Mouse (Mus musculus) heart, adult 2 months (tissue): ENCODE measurements around the gene Cdcp1. TPM values are rescaled to one million over a fixed set of nuclear protein-coding genes. Genes with fewer than 3 reads are reported as not detected.

Experiments used
- DNase-seq, 2 experiments: peaks; one replicate each; pipeline ENCODE4 v3.0.0; 2021
- H3K27ac ChIP-seq: fragments of 200-600 bp; 2 replicates; pipeline ENCODE4 v1.8.1; 2022
- H3K27me3 ChIP-seq: fragments of 200-500 bp; 2 replicates; pipeline ENCODE4 v1.6.1; 2012; ENCODE audit warnings: mild to moderate bottlenecking, low read length, inconsistent platforms, mixed read lengths; ENCODE audit not compliant: control insufficient read depth, insufficient read depth
- H3K36me3 ChIP-seq: fragments of 200-500 bp; 2 replicates; pipeline ENCODE4 v1.6.1; 2012; ENCODE audit warnings: low read length, inconsistent platforms; ENCODE audit not compliant: control insufficient read depth, insufficient read depth
- H3K4me1 ChIP-seq: fragments of 200-500 bp; 2 replicates; pipeline ENCODE4 v1.6.1; 2011; ENCODE audit warnings: low read length; ENCODE audit not compliant: control insufficient read depth, insufficient read depth
- H3K4me3 ChIP-seq: fragments of 200-600 bp; 2 replicates; pipeline ENCODE4 v1.8.1; 2022
- H3K79me2 ChIP-seq: fragments of 200-500 bp; replicated peaks from 2 replicates; pipeline ENCODE4 v1.6.1; 2012; ENCODE audit warnings: mild to moderate bottlenecking, inconsistent platforms, low read length, moderate library complexity, mixed read lengths; ENCODE audit not compliant: control insufficient read depth, insufficient read depth
- H3K9ac ChIP-seq: fragments of 200-500 bp; 2 replicates; pipeline ENCODE4 v1.6.1; 2012; ENCODE audit warnings: low read depth, mild to moderate bottlenecking, control low read depth, inconsistent platforms, low read length, mixed read lengths
- CTCF ChIP-seq: fragments of 200-600 bp; IDR thresholded peaks from 2 replicates; pipeline ENCODE4 v1.8.1; 2022; ENCODE audit warnings: antibody characterized with exemption, mild to moderate bottlenecking, moderate library complexity
- EP300 ChIP-seq: fragments of 200-500 bp; IDR thresholded peaks from 2 replicates; pipeline ENCODE4 v1.6.1; 2011; ENCODE audit warnings: low read depth, low read length, control low read depth; ENCODE audit not compliant: insufficient read depth
- POLR2A ChIP-seq: fragments of 200-500 bp; IDR thresholded peaks from 2 replicates; pipeline ENCODE4 v1.6.1; 2011; ENCODE audit warnings: mild to moderate bottlenecking, low read depth, low read length, control low read depth; ENCODE audit not compliant: insufficient read depth
- WGBS: fragments of 180-500 bp; shearing (Covaris S2); methylation state at CpG from one replicate; pipeline ENCODE4 v1.1.7; 2018; 5-methylcytosine and 5-hydroxymethylcytosine counted together
- intact Hi-C: fragments of 180-260 bp; cut with DNase I; formaldehyde crosslinking; loops from one replicate; pipeline ENCODE4 v1.15.1; 2025
- polyA plus RNA-seq: library from polyadenylated mRNA; depleted of rRNA; stranded (reverse); fragments of >200 nt; gene quantifications from 2 replicates; pipeline ENCODE4 v1.2.3, GENCODE M21; 2012
- total RNA-seq, 2 experiments: library from RNA; stranded (reverse); gene quantifications; 2 replicates each; pipeline ENCODE4 v1.2.3; 2021

Cdcp1 gene
- total and polyA plus RNA-seq, 3 experiments, result 0.10 to 0.78 (median 0.11) TPM

DNA sequence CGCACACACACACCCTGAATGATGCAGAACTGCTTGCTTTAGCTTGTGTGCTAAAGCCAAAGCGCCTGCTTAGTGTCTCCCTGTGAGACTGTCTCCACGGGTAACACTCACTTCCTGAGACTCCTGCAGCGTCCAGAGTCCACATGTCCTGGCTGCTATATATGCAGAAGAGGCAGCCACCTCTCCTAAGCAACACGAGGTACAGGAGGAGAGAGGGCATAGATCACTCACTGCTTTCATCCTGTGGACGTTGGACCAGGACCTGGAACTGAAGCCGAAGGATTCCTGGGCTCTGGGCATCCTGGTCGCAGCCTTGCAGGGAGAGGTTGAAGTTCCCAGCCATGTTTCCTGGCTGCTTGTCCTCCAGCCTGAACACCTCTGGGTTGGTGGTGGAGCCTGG lies 32.6 kb downstream of the Cdcp1 start:
- Histone ChIP-seq H3K36me3 (peaks cover under 1% of the 10 kb centered on the region; the same call in 1 of the 2 replicates), H3K9ac (no peak overlapping the region), H3K4me3 (no peak overlapping the region), H3K27me3 (no peaks in the 10 kb centered on the region), H3K27ac (no peak overlapping the region), H3K4me1 (peaks cover 1% of the 10 kb centered on the region; the same call in 1 of the 2 replicates), H3K79me2 (no peaks in the 10 kb centered on the region)
- WGBS, result 64% methylated on average over 8 of the region's 8 CpGs
- no peak for TF ChIP-seq CTCF
- TF ChIP-seq EP300, result no peak
- no peak for TF ChIP-seq POLR2A
- intact Hi-C loops, result no loop called here
- DNase-seq, result no peak

DNA sequence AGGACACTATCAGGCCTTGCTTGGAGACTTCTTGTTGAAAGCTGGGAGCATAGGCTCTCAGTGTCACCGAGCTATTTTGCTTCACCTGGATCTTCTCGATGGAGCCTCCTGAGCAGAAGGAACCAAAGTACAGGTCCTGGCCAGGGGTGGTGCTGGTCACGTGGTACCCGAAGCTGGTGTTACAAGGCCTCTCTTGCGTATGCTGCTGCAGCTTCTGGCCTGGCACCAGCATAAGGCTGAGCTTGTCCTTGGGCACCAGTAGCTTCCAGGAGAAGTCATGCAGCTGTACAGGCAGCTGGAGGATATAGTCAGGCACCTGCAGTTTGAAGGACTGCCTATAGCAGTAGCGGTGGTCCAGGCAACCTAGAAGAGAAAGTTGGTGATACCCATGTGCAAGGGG lies 35.8 kb downstream of the Cdcp1 start:
- Histone ChIP-seq H3K4me3 (no peak overlapping the region), H3K27ac (no peak overlapping the region), H3K4me1 (no peaks in the 10 kb centered on the region), H3K27me3 (no peaks in the 10 kb centered on the region), H3K9ac (no peak overlapping the region), H3K79me2 (no peaks in the 10 kb centered on the region), H3K36me3 (no peaks in the 10 kb centered on the region)
- intact Hi-C loops, result no loop called here
- no peak for TF ChIP-seq POLR2A
- TF ChIP-seq CTCF, result no peak
- no peak for TF ChIP-seq EP300
- no peak for DNase-seq
- 92% methylated on average over 6 of the region's 6 CpGs for WGBS

- intact Hi-C loops, result no loop called here
- Histone ChIP-seq H3K79me2 (no peaks in the 10 kb centered on the region), H3K4me3 (no peak overlapping the region), H3K27ac (no peak overlapping the region), H3K4me1 (no peaks in the 10 kb centered on the region), H3K9ac (no peak overlapping the region), H3K36me3 (no peaks in the 10 kb centered on the region), H3K27me3 (no peaks in the 10 kb centered on the region)
- DNase-seq, result no peak
- 64% methylated on average over 9 of the region's 9 CpGs for WGBS
- TF ChIP-seq POLR2A (no peak), EP300 (no peak), CTCF (no peak)
Measured at GRCm38 (mm10) chr9:123177380-123178048, 38.3 kb downstream of the Cdcp1 start.

GRCm38 (mm10) chr9:123174356-123174755 lies 41.5 kb downstream of the Cdcp1 start:
- no peak for DNase-seq
- TF ChIP-seq POLR2A (no peak), CTCF (no peak), EP300 (no peak)
- Histone ChIP-seq H3K4me3 (no peak overlapping the region), H3K36me3 (no peaks in the 10 kb centered on the region), H3K27me3 (no peaks in the 10 kb centered on the region), H3K79me2 (no peaks in the 10 kb centered on the region), H3K4me1 (no peaks in the 10 kb centered on the region), H3K9ac (no peak overlapping the region), H3K27ac (no peak overlapping the region)
- intact Hi-C loops, result no loop called here
- 94% methylated on average over 4 of the region's 4 CpGs for WGBS

GRCm38 (mm10) chr9:123173760-123174159 lies 42.1 kb downstream of the Cdcp1 start:
- TF ChIP-seq CTCF (no peak), EP300 (no peak), POLR2A (no peak)
- intact Hi-C loops, result no loop called here

GRCm38 (mm10) chr9:123165781-123166443 lies 49.9 kb downstream of the Cdcp1 start:
- no peak overlapping the region for H3K27ac ChIP-seq
- intact Hi-C loops, result no loop called here
- H3K36me3 ChIP-seq, result no peaks in the 10 kb centered on the region
- H3K4me1 ChIP-seq, result no peaks in the 10 kb centered on the region; the same call in 1 of the 2 replicates
- no peak for DNase-seq
- H3K79me2 ChIP-seq, result no peaks in the 10 kb centered on the region
- no peak overlapping the region for H3K9ac ChIP-seq
- 93% methylated on average over 3 of the region's 3 CpGs for WGBS
- H3K27me3 ChIP-seq, result no peaks in the 10 kb centered on the region
- TF ChIP-seq CTCF (no peak), POLR2A (no peak), EP300 (no peak)
- no peak overlapping the region for H3K4me3 ChIP-seq

More at GRCm38 (mm10) chr9:123173760-123174159, 42.1 kb downstream of the Cdcp1 start:
- WGBS, result 71% methylated on average over 6 of the region's 6 CpGs
- H3K27me3 ChIP-seq, result no peaks in the 10 kb centered on the region
- no peak overlapping the region for H3K4me3 ChIP-seq
- H3K36me3 ChIP-seq, result no peaks in the 10 kb centered on the region
- no peak overlapping the region for H3K27ac ChIP-seq
- no peaks in the 10 kb centered on the region for H3K4me1 ChIP-seq
- H3K79me2 ChIP-seq, result no peaks in the 10 kb centered on the region
- DNase-seq, result no peak
- H3K9ac ChIP-seq, result no peak overlapping the region
